9 mouse cellular contexts compared by ENCODE assay signal in the genomic region with DNA sequence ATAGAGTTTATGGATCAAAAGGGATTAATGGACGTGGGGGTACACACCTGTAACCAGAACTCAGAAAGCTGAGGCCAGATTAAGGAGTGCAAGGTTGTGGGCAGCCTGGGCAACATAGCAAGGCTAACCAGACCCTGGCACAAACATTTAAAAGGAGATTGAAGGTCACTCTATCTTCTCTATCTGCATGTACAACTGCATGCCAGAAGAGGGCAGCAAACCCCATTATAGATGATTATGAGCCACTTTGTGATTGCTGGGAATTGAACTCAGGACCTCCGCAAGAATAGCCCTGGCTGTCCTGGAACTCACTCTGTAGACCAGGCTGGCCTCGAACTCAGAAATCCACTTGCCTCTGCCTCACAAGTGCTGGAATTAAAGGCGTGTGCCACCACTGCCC. TPM values are rescaled to one million over a fixed set of nuclear protein-coding genes. Genes with fewer than 3 reads are reported as not detected.
DNase-seq lines count a peak whose midpoint lies in the region; ATAC-seq and TF ChIP-seq lines count a peak whose summit lies in the region.
"Had no signal": no experiment of that assay in that cellular context is flagged by ENCODE, and none has a peak within 500 bp of the region (broad histone marks: within the 10 kb centered on the region; RNA-seq: fewer than 3 reads in every experiment).

No protein-coding gene starts in this region.

- no peak overlapping the region for H3K27ac ChIP-seq in liver, embryonic 14.5 days
- H3K27ac ChIP-seq in liver, embryonic 11.5 days (ENCODE audit: low read depth, low read length): no peak overlapping the region
- H3K27ac ChIP-seq in hindbrain, embryonic 13.5 days: no peak overlapping the region
- H3K27ac ChIP-seq: embryonic facial prominence, embryonic 13.5 days had no signal

- no peak overlapping the region for H3K9ac ChIP-seq in liver, embryonic 14.5 days (replicated peaks)
- no peak overlapping the region for H3K9ac ChIP-seq in liver, embryonic 11.5 days (ENCODE audit: low read depth, low read length)
- no peak overlapping the region for H3K9ac ChIP-seq in hindbrain, embryonic 13.5 days
- H3K9ac ChIP-seq: embryonic facial prominence, embryonic 13.5 days had no signal

- no peak for ATAC-seq in liver, embryonic 14.5 days (ENCODE audit: insufficient read depth)
- no peak for ATAC-seq in liver, embryonic 11.5 days (replicated peaks; ENCODE audit: low FRiP score)
- ATAC-seq in neutrophil, adult 5-6 weeks (ENCODE audit: extremely low read depth, insufficient number of reproducible peaks, low FRiP score, poor library complexity, severe bottlenecking): peak; percentile 41; the same call in 1 of the 2 replicates
- ATAC-seq in hindbrain, embryonic 13.5 days (ENCODE audit: low FRiP score): no peak

- H3K36me3 ChIP-seq in liver, embryonic 14.5 days (replicated peaks; ENCODE audit: control insufficient read depth, insufficient read depth, low read depth): no peaks in the 10 kb centered on the region
- no peaks in the 10 kb centered on the region for H3K36me3 ChIP-seq in liver, embryonic 11.5 days (ENCODE audit: control insufficient read depth, insufficient read depth, low read length)
- no peaks in the 10 kb centered on the region for H3K36me3 ChIP-seq in hindbrain, embryonic 13.5 days
- H3K36me3 ChIP-seq: embryonic facial prominence, embryonic 13.5 days had no signal

- no peaks in the 10 kb centered on the region for H3K27me3 ChIP-seq in liver, embryonic 14.5 days (ENCODE audit: control insufficient read depth, insufficient read depth, low read length)
- H3K27me3 ChIP-seq in liver, embryonic 11.5 days (replicated peaks; ENCODE audit: control insufficient read depth, insufficient read depth, low read length): no peaks in the 10 kb centered on the region
- no peaks in the 10 kb centered on the region for H3K27me3 ChIP-seq in hindbrain, embryonic 13.5 days
- H3K27me3 ChIP-seq: embryonic facial prominence, embryonic 13.5 days had no signal

- no peaks in the 10 kb centered on the region for H3K9me3 ChIP-seq in liver, embryonic 14.5 days (ENCODE audit: control insufficient read depth, low read length)
- no peaks in the 10 kb centered on the region for H3K9me3 ChIP-seq in liver, embryonic 11.5 days (ENCODE audit: control insufficient read depth, low read length)
- 0 out of 2 replicates have a peak, but pooled peaks cover 5% of the 10 kb centered on the region for H3K9me3 ChIP-seq in hindbrain, embryonic 13.5 days
- H3K9me3 ChIP-seq: embryonic facial prominence, embryonic 13.5 days had no signal

- WGBS in liver, embryonic 14.5 days (ENCODE audit: insufficient replicate concordance): 39% methylated on average over 4 of the region's 4 CpGs
- 61% methylated on average over 4 of the region's 4 CpGs for WGBS in liver, embryonic 11.5 days
- 62% methylated on average over 4 of the region's 4 CpGs for WGBS in hindbrain, embryonic 13.5 days

- no peaks in the 10 kb centered on the region for H3K4me1 ChIP-seq in liver, embryonic 14.5 days (replicated peaks; ENCODE audit: control insufficient read depth in 2 of 2, insufficient read depth in 2 of 2, low read length in 1 of 2)
- no peaks in the 10 kb centered on the region for H3K4me1 ChIP-seq in liver, embryonic 11.5 days (replicated peaks; ENCODE audit: control insufficient read depth, insufficient read depth, low read length)
- no peaks in the 10 kb centered on the region for H3K4me1 ChIP-seq in hindbrain, embryonic 13.5 days (replicated peaks)
- H3K4me1 ChIP-seq: embryonic facial prominence, embryonic 13.5 days had no signal

- TF ChIP-seq EP300 in liver, embryonic 14.5 days (IDR thresholded peaks at IDR 0.05; ENCODE audit: low read depth): no peak

- H3K4me3 ChIP-seq in liver, embryonic 14.5 days (ENCODE audit: insufficient read depth in 1 of 2, low read depth in 2 of 2, low read length in 2 of 2): no peak overlapping the region
- no peak overlapping the region for H3K4me3 ChIP-seq in liver, embryonic 11.5 days (ENCODE audit: low read depth, low read length)
- H3K4me3 ChIP-seq in hindbrain, embryonic 13.5 days: no peak overlapping the region
- H3K4me3 ChIP-seq: embryonic facial prominence, embryonic 13.5 days had no signal

- peak; percentile 24 for DNase-seq in embryo, embryonic 10 days (ENCODE audit: low spot score)
- DNase-seq in embryo, embryonic 11 days: no peak
- DNase-seq in liver, embryonic 14.5 days (ENCODE audit: low read depth in 3 of 3, low spot score in 3 of 3): no peak
- DNase-seq in liver, embryonic 11.5 days (ENCODE audit: low spot score): no peak
- peak; percentile 59 for DNase-seq in ZHBTc4 (ENCODE audit: low read depth, low spot score)
- no peak for DNase-seq in layer of hippocampus, adult 9-11 months

- TF ChIP-seq CTCF in liver, embryonic 14.5 days (IDR thresholded peaks at IDR 0.05; ENCODE audit: low read depth): peak; percentile 73

- H3K4me2 ChIP-seq in liver, embryonic 14.5 days (ENCODE audit: low read depth): no peak overlapping the region
- H3K4me2 ChIP-seq in liver, embryonic 11.5 days: no peak overlapping the region
- no peak overlapping the region for H3K4me2 ChIP-seq in hindbrain, embryonic 13.5 days
- H3K4me2 ChIP-seq: embryonic facial prominence, embryonic 13.5 days had no signal

RNA-seq across cellular contexts. Expression of a gene that starts 11.5 kb away (rescaled TPM):
- 96.0 and 109 TPM in 2 replicates for polyA plus RNA-seq in liver, embryonic 14.5 days (2012; rRNA removed)
- 118 and 125 TPM in 2 replicates for polyA plus RNA-seq in liver, embryonic 14.5 days (2014; fragmentation: Nextera tagmentation; extraction: Ambion mirVana)
- polyA plus RNA-seq in liver, embryonic 11.5 days (2014; fragmentation: Nextera tagmentation; extraction: Ambion mirVana): 277 and 296 TPM in 2 replicates
- 59.5 and 71.0 TPM in 2 replicates for total RNA-seq in neutrophil, adult 5-6 weeks (2017)
- polyA plus RNA-seq in hindbrain, embryonic 13.5 days (2015; fragmentation: Nextera tagmentation; extraction: Ambion mirVana): 109 and 110 TPM in 2 replicates

RNA-seq across cellular contexts. Expression of a gene that starts 16.7 kb away (rescaled TPM):
- 161 and 198 TPM in 2 replicates for polyA plus RNA-seq in liver, embryonic 14.5 days (2012; rRNA removed)
- 393 and 406 TPM in 2 replicates for polyA plus RNA-seq in liver, embryonic 14.5 days (2014; fragmentation: Nextera tagmentation; extraction: Ambion mirVana)
- 874 and 889 TPM in 2 replicates for polyA plus RNA-seq in liver, embryonic 11.5 days (2014; fragmentation: Nextera tagmentation; extraction: Ambion mirVana)
- total RNA-seq in neutrophil, adult 5-6 weeks (2017): 210 and 228 TPM in 2 replicates
- 1,174 and 1,182 TPM in 2 replicates for polyA plus RNA-seq in hindbrain, embryonic 13.5 days (2015; fragmentation: Nextera tagmentation; extraction: Ambion mirVana)

RNA-seq across cellular contexts. Expression of a gene that starts 38.6 kb away (rescaled TPM):
- polyA plus RNA-seq in liver, embryonic 14.5 days (2012; rRNA removed): 138 and 151 TPM in 2 replicates
- polyA plus RNA-seq in liver, embryonic 14.5 days (2014; fragmentation: Nextera tagmentation; extraction: Ambion mirVana): 233 and 256 TPM in 2 replicates
- 435 and 437 TPM in 2 replicates for polyA plus RNA-seq in liver, embryonic 11.5 days (2014; fragmentation: Nextera tagmentation; extraction: Ambion mirVana)
- 123 and 147 TPM in 2 replicates for total RNA-seq in neutrophil, adult 5-6 weeks (2017)
- 1,452 and 1,454 TPM in 2 replicates for polyA plus RNA-seq in hindbrain, embryonic 13.5 days (2015; fragmentation: Nextera tagmentation; extraction: Ambion mirVana)

RNA-seq across cellular contexts. Expression of a gene that starts 50.9 kb away (rescaled TPM):
- polyA plus RNA-seq in liver, embryonic 14.5 days (2012; rRNA removed): 16.2 and 24.1 TPM in 2 replicates
- 52.6 and 53.3 TPM in 2 replicates for polyA plus RNA-seq in liver, embryonic 14.5 days (2014; fragmentation: Nextera tagmentation; extraction: Ambion mirVana)
- polyA plus RNA-seq in liver, embryonic 11.5 days (2014; fragmentation: Nextera tagmentation; extraction: Ambion mirVana): 121 and 125 TPM in 2 replicates
- 23.5 and 27.0 TPM in 2 replicates for total RNA-seq in neutrophil, adult 5-6 weeks (2017)
- polyA plus RNA-seq in hindbrain, embryonic 13.5 days (2015; fragmentation: Nextera tagmentation; extraction: Ambion mirVana): 76.0 and 81.3 TPM in 2 replicates

RNA-seq across cellular contexts. Expression of a gene that starts 51.1 kb away (rescaled TPM):
- polyA plus RNA-seq in liver, embryonic 14.5 days (2012; rRNA removed): 9.2 and 17.2 TPM in 2 replicates
- 6.4 and 7.2 TPM in 2 replicates for polyA plus RNA-seq in liver, embryonic 14.5 days (2014; fragmentation: Nextera tagmentation; extraction: Ambion mirVana)
- polyA plus RNA-seq in liver, embryonic 11.5 days (2014; fragmentation: Nextera tagmentation; extraction: Ambion mirVana): 23.6 and 27.4 TPM in 2 replicates
- 63.1 and 82.1 TPM in 2 replicates for total RNA-seq in neutrophil, adult 5-6 weeks (2017)
- 33.6 and 35.6 TPM in 2 replicates for polyA plus RNA-seq in hindbrain, embryonic 13.5 days (2015; fragmentation: Nextera tagmentation; extraction: Ambion mirVana)

Comparison
In these comparisons a context has a peak if more than half of its experiments do, and no peak if none do; other contexts are left out.
1. DNase-seq: peak in embryo, embryonic 10 days (single experiment) and ZHBTc4 (single experiment); none in embryo, embryonic 11 days (single experiment), liver, embryonic 14.5 days (0 of 3), liver, embryonic 11.5 days (single experiment) and layer of hippocampus, adult 9-11 months (single experiment).